Mouse (Mus musculus) kidney, adult 8-10 months (tissue): ENCODE measurements at regions not wholly inside any gene's neighbourhood (a gene's known extent, or its start where the extent isn't known, plus 50 kb on each side); places are given as distances from the start of the nearest gene placed in this dataset.

Experiments used
- DNase-seq, 2 experiments: peaks; one replicate each; pipeline ENCODE4 v3.0.0; 2022

GRCm38 (mm10) chr2:169028531-169029114 is 73.2 kb upstream of the Zfp64 start:
- no peak for DNase-seq

- no peak for DNase-seq
Measured at GRCm38 (mm10) chr2:169019037-169019436, 63.6 kb upstream of the Zfp64 start.

- no peak for DNase-seq
Measured at GRCm38 (mm10) chr2:169010271-169010670, 54.9 kb upstream of the Zfp64 start.

- no peak for DNase-seq
Measured at GRCm38 (mm10) chr2:169008756-169009155, 53.4 kb upstream of the Zfp64 start.

- DNase-seq, result no peak
Measured at GRCm38 (mm10) chr2:169008333-169008732, 52.9 kb upstream of the Zfp64 start.

GRCm38 (mm10) chr2:169006549-169006948 is 51.2 kb upstream of the Zfp64 start:
- DNase-seq, result peak; percentile 9 to 23

GRCm38 (mm10) chr2:169005810-169006209 is 50.4 kb upstream of the Zfp64 start:
- no peak for DNase-seq
